Mouse (Mus musculus) forebrain, embryonic 14.5 days (tissue): ENCODE data around the gene Dnlz. TPM values are rescaled to one million over a fixed set of nuclear protein-coding genes. Genes with fewer than 3 reads are reported as not detected.
A peak's percentile ranks its signal among the peaks of the same experiment; 100 is the strongest.

ENCODE experiments used
- ATAC-seq: fragments of 200-750 bp; cut with Nextera tagmentation; 2 replicates; pipeline ENCODE4 v1.8.0; 2017; ENCODE audit warnings: mild to moderate bottlenecking, moderate library complexity
- DNase-seq: peaks from one replicate; pipeline ENCODE4 v3.0.0-alpha.2; 2015; ENCODE audit warnings: low spot score
- H3K27ac ChIP-seq: fragments of 300-500 bp; sonication (generic); 2 replicates; pipeline ENCODE4 v1.5.1; 2014; ENCODE audit warnings: low read depth, mild to moderate bottlenecking, control low read depth, low read length, moderate library complexity
- H3K27me3 ChIP-seq: fragments of 300-500 bp; sonication (generic); replicated peaks from 2 replicates; pipeline ENCODE4 v1.6.1; 2014; ENCODE audit warnings: low read length, control low read depth, mixed read lengths; ENCODE audit not compliant: control insufficient read depth, insufficient read depth
- H3K36me3 ChIP-seq: fragments of 300-500 bp; sonication (generic); 2 replicates; pipeline ENCODE4 v1.6.1; 2014; ENCODE audit warnings: low read length, control low read depth; ENCODE audit not compliant: control insufficient read depth, insufficient read depth
- H3K4me1 ChIP-seq: fragments of 300-500 bp; sonication (generic); 2 replicates; pipeline ENCODE4 v1.6.1; 2014; ENCODE audit warnings: antibody characterized with exemption, low read length, control low read depth; ENCODE audit not compliant: control insufficient read depth, insufficient read depth
- H3K4me2 ChIP-seq: fragments of 300-500 bp; sonication (generic); 2 replicates; pipeline ENCODE4 v1.6.1; 2014; ENCODE audit warnings: mild to moderate bottlenecking, control low read depth, low read length
- H3K4me3 ChIP-seq: fragments of 300-500 bp; sonication (generic); 2 replicates; pipeline ENCODE4 v1.5.1; 2014; ENCODE audit warnings: low read depth, low read length, control low read depth
- H3K9ac ChIP-seq: fragments of 300-500 bp; sonication (generic); 2 replicates; pipeline ENCODE4 v1.6.1; 2014; ENCODE audit warnings: mild to moderate bottlenecking, low read length, control low read depth, moderate library complexity
- H3K9me3 ChIP-seq: fragments of 300-500 bp; sonication (generic); replicated peaks from 2 replicates; pipeline ENCODE4 v1.6.1; 2016; ENCODE audit warnings: low read length, control low read depth, mixed read lengths; ENCODE audit not compliant: control insufficient read depth
- WGBS: fragments of 180-500 bp; shearing (Covaris S2); extraction: QIAGEN DNeasy Blood & Tissue Kit; methylation state at CpG from one replicate; pipeline ENCODE4 v1.1.7; 2014; 5-methylcytosine and 5-hydroxymethylcytosine counted together
- polyA plus RNA-seq: library from polyadenylated mRNA; unstranded; fragments of >200 nt; fragmentation: Nextera tagmentation; extraction: Ambion mirVana; gene quantifications from 2 replicates; pipeline ENCODE4 v1.2.1, GENCODE M21; 2014

The Dnlz gene
- polyA plus RNA-seq, 1 experiment from 2014 or later = 33.1 TPM

DNA sequence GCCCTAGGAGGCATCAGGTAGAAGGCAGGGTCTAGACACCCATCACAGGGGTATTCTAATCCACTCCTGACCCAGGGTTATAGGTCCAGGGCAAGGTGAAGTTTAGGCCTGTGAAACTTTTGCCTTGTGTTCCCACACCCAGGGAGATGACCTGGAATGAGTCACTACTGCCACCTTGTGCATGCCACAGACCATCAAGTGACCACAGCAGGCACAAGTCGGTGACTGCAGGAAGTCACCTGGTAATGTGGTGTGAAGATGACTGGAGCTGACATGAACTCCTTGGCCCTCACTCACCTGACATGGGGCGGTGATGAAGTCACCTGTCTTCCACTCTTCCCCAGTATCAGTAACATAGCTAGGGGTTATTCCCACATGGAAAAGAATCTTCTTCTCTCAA lies 39.1 kb downstream of the Dnlz start:
- Histone ChIP-seq H3K9ac (no peak overlapping the region), H3K9me3 (no peaks in the 10 kb centered on the region), H3K27ac (no peak overlapping the region), H3K36me3 (no peaks in the 10 kb centered on the region), H3K4me3 (no peak overlapping the region), H3K4me1 (peaks cover 20% of the 10 kb centered on the region), H3K4me2 (no peak overlapping the region), H3K27me3 (no peaks in the 10 kb centered on the region)
- 70% methylated on average over 2 of the region's 2 CpGs for WGBS
- ATAC-seq (no peak), DNase-seq (no peak)

DNA sequence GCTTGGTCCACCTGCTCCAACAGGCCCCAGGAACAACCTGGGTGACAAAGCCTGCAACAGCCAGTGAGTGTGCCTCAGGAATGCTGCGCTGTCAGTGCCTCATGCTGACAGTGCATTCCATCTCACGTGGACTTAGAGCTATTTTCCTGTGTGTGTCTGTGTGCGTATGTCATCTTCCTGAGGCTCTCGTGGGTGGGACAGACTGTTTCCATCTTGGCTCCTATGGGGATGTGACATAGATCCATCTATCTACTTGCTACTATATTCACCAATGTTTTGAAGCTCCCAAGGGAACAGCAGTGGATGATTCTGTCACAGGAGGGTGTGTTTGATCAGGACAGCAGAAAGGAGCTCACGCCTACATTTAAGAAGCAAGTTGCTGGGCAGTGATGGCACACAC lies 40.0 kb downstream of the Dnlz start:
- H3K4me2 ChIP-seq = no peak overlapping the region
- no peak overlapping the region for H3K4me3 ChIP-seq
- H3K4me1 ChIP-seq = peaks cover 12% of the 10 kb centered on the region
- H3K9me3 ChIP-seq = no peaks in the 10 kb centered on the region
- H3K27me3 ChIP-seq = no peaks in the 10 kb centered on the region
- H3K36me3 ChIP-seq = no peaks in the 10 kb centered on the region
- no peak overlapping the region for H3K9ac ChIP-seq
- H3K27ac ChIP-seq = no peak overlapping the region
- ATAC-seq (no peak), DNase-seq (no peak)
- WGBS = 78% methylated on average over 5 of the region's 5 CpGs

DNA sequence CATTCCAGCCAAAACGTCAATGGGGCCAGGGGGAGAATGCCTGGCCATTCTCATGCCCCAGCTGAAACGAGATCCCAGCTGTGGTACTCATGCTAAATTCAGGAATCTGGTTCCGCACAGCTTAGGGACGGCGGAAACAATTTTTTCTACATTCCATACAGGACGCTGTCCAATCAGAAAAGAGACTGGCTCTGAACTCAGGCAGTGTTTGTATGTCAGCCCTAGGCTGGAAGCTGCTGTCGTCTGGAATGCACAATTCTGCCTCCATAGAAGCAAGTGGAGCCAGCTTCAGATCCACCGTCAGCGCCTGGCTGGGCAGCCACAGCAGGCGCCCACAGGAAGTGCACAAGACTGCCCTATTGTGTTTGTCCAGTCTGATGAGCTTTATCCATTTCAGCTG lies 42.2 kb downstream of the Dnlz start:
- Histone ChIP-seq H3K9me3 (no peaks in the 10 kb centered on the region), H3K36me3 (no peaks in the 10 kb centered on the region), H3K4me1 (0 out of 2 replicates have a peak, but pooled peaks cover 4% of the 10 kb centered on the region), H3K9ac (no peak overlapping the region), H3K27me3 (no peaks in the 10 kb centered on the region), H3K4me3 (no peak overlapping the region), H3K27ac (peak overlapping the region; percentile 2; the same call in 1 of the 2 replicates), H3K4me2 (no peak overlapping the region)
- 19% methylated on average over 10 of the region's 10 CpGs for WGBS
- DNase-seq = peak; percentile 45
- ATAC-seq = peak; percentile 71

DNA sequence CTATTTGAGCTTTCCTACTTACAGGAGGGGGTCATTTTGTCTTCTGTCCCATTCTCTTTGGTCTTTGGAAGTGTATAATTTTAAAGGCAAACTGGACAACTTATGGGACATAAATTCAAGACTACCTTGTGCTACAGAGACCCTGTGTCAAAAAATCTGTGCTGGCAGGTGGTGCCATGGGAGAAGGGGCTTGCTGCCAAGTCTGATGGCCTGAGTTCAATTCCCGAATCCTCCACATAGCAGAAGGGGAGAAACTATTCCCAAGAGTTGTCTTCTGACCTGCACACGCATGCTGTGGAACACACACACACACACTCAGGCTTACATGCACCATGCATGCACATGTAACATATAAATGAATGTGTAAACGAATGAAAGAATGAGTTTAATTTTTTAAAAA lies 45.2 kb downstream of the Dnlz start:
- ATAC-seq = no peak
- Histone ChIP-seq H3K9ac (no peak overlapping the region), H3K4me1 (0 out of 2 replicates have a peak, but pooled peaks cover 4% of the 10 kb centered on the region), H3K9me3 (no peaks in the 10 kb centered on the region), H3K36me3 (no peaks in the 10 kb centered on the region), H3K27ac (no peak overlapping the region), H3K27me3 (no peaks in the 10 kb centered on the region), H3K4me2 (no peak overlapping the region), H3K4me3 (no peak overlapping the region)
- WGBS = 85% methylated on average over 3 of the region's 3 CpGs
- no peak for DNase-seq

DNA sequence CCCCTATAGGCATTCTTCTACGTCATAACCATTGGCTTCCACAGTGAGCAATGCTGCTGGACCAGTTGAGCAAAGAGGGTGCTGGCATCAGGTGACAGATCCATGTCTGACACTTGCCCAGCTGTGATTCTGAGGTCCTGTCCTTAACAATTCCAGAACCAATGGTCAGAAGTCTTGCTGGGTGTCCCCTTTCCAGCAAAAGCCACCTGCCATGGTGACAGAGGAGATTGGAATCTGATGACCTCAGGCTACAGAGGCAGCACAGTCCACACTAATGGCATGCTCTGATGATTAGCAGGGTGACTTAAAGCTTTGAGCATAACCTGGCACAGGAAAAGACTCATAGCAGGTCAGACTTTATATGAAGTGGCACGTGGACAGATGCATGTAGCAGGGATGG lies 46.4 kb downstream of the Dnlz start:
- Histone ChIP-seq H3K9ac (no peak overlapping the region), H3K4me2 (no peak overlapping the region), H3K27me3 (no peaks in the 10 kb centered on the region), H3K4me3 (no peak overlapping the region), H3K9me3 (no peaks in the 10 kb centered on the region), H3K4me1 (0 out of 2 replicates have a peak, but pooled peaks cover 4% of the 10 kb centered on the region), H3K36me3 (no peaks in the 10 kb centered on the region), H3K27ac (no peak overlapping the region)
- no peak for DNase-seq
- ATAC-seq = no peak
- 78% methylated on average over 2 of the region's 2 CpGs for WGBS

DNA sequence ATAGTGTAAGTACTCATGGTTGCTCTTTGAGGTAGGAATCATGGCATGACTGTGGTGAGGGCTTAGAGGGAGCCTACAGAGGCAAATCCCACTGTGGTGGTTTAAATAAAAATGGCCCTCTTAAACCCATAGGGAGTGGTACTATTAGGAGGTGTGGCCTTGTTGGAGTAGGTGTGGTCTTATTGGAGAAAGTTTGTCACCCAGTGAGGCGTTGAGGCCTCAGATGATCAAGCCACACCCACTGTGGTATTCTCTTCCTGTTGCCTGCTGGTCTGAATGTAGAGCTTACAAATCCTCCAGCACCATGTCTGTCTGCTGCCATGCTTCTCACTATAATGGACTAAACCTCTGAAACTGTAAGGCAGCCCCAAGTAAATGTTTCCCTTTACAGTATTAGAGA lies 47.2 kb downstream of the Dnlz start:
- Histone ChIP-seq H3K4me3 (no peak overlapping the region), H3K27ac (no peak overlapping the region), H3K27me3 (no peaks in the 10 kb centered on the region), H3K9ac (no peak overlapping the region), H3K36me3 (no peaks in the 10 kb centered on the region), H3K4me1 (peaks cover 2% of the 10 kb centered on the region; the same call in 1 of the 2 replicates), H3K4me2 (no peak overlapping the region), H3K9me3 (no peaks in the 10 kb centered on the region)
- 64% methylated on average over 1 of the region's 1 CpGs for WGBS
- ATAC-seq (no peak), DNase-seq (no peak)

DNA sequence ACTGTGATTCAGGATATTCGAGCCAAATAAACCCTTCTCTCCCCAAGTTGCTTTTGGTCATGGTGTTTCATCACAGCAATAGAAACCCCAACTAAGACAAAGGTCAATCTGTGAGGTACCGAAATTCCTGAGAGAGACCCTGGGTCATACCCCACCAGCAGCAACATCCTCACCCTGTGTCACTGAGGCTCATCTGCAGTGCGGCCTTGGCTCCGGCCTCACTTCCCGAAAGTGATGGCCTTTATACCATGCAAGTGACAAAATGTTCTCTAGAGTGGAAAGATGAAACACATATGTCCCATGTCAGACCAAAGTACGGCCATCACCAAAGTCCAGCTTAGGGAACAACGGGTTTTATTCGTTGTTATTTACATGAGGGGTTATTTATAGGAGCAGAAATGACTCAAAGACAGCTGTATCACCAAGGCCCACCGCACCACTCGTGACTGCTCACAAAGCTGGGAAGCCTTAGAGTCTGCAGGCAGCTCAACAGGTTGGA lies 49.9 kb downstream of the Dnlz start:
- H3K27ac ChIP-seq = no peak overlapping the region
- H3K4me1 ChIP-seq = peaks cover 26% of the 10 kb centered on the region
- H3K9ac ChIP-seq = no peak overlapping the region
- ATAC-seq = no peak
- H3K4me3 ChIP-seq = no peak overlapping the region
- DNase-seq = no peak
- no peak overlapping the region for H3K4me2 ChIP-seq
- H3K36me3 ChIP-seq = no peaks in the 10 kb centered on the region
- WGBS = 89% methylated on average over 10 of the region's 10 CpGs
- H3K27me3 ChIP-seq = no peaks in the 10 kb centered on the region
- no peaks in the 10 kb centered on the region for H3K9me3 ChIP-seq

DNA sequence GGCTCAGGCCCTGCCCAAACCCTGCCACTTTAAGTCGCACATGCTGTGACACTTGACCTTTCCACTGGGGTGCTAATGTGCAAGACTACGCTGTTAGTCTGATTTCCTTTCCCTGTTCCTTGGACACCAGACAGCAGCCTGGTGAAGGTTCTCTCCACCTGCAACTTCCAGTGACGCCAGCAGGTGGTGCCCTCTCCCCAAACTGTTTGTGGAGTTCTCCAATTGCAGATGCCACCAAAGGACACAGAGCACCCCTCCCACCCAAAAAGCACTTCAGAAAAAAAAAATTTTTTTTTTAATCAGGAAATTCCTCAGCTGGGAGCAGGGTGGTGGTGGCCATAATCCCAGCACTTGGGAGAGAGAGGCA lies 51.1 kb downstream of the Dnlz start:
- no peaks in the 10 kb centered on the region for H3K27me3 ChIP-seq
- H3K4me2 ChIP-seq = no peak overlapping the region
- no peaks in the 10 kb centered on the region for H3K36me3 ChIP-seq
- ATAC-seq (no peak), DNase-seq (peak; percentile 88)
- WGBS = 5% methylated on average over 3 of the region's 3 CpGs
- no peak overlapping the region for H3K4me3 ChIP-seq
- peaks cover 34% of the 10 kb centered on the region for H3K4me1 ChIP-seq
- no peaks in the 10 kb centered on the region for H3K9me3 ChIP-seq
- no peak overlapping the region for H3K27ac ChIP-seq
- H3K9ac ChIP-seq = no peak overlapping the region

DNA sequence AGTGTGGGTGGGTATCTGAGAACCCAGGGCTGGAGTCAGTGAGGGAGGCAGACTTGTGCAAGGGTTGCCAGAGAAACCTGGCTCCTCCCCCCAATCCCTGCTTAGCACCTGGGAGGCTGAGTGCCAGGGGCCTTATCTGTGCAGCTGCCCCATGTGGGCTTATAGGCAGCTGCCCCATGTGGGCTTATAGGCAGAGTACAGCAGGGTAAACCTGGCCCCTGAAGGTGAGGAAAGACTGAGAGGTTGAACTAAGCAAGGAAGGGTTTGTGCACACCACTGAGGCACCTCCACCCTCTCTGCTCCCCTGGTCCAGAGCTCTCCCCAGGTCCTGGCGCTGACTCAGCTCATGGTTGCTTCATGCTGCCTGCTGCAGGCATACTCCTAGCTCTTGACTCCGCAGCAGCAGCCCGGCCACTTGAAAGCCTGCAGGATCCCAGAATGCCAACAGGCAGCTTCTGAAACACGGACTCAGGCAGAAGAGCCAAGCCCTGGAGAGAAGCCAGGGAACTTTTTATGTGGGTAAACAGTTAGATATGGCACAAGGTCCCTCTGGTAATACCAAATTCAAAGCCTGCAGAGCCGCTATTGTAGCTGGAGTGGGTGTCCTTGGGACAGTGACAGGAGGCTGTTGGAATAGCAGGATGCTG lies 51.6 kb downstream of the Dnlz start:
- Histone ChIP-seq H3K36me3 (no peaks in the 10 kb centered on the region), H3K4me2 (no peak overlapping the region), H3K4me3 (no peak overlapping the region), H3K9ac (no peak overlapping the region), H3K9me3 (no peaks in the 10 kb centered on the region), H3K27me3 (no peaks in the 10 kb centered on the region), H3K4me1 (peaks cover 34% of the 10 kb centered on the region), H3K27ac (no peak overlapping the region)
- DNase-seq = peak; percentile 48
- 41% methylated on average over 5 of the region's 5 CpGs for WGBS
- no peak for ATAC-seq
